Mouse (Mus musculus): ENCODE measurements around the gene Olfr96. TPM values are rescaled to one million over a fixed set of nuclear protein-coding genes. Genes with fewer than 3 reads are reported as not detected.

Gene Olfr96
- polyA plus RNA-seq, 1 experiment from 2014 or later, result not detected

- DNase-seq (ENCODE audit: low spot score) (no peak), ATAC-seq (replicated peaks; ENCODE audit: low FRiP score, low read depth) (no peak)
- H3K36me3 ChIP-seq (ENCODE audit: insufficient read depth, low read length), result no peaks in the 10 kb centered on the region
- H3K4me3 ChIP-seq (replicated peaks; ENCODE audit: low read depth, low read length), result no peak within 1 kb of the TSS
- H3K9ac ChIP-seq (ENCODE audit: low read depth, low read length), result no peak within 1 kb of the TSS
- H3K27ac ChIP-seq, result no peak within 1 kb of the TSS
- no peak for TF ChIP-seq CTCF (IDR thresholded peaks at IDR 0.05; ENCODE audit: low read depth)
- no peaks in the 10 kb centered on the region for H3K4me1 ChIP-seq (replicated peaks; ENCODE audit: insufficient read depth, low read length)
- H3K4me2 ChIP-seq (ENCODE audit: low read length), result no peak within 1 kb of the TSS
- 85% methylated on average over 1 of the region's 1 CpGs for WGBS
- H3K9me3 ChIP-seq (replicated peaks; ENCODE audit: low read length), result no peaks in the 10 kb centered on the region
- no peaks in the 10 kb centered on the region for H3K27me3 ChIP-seq (ENCODE audit: insufficient read depth, low read length)
Observed at GRCm38 (mm10) chr17:37263626-37264025, 43.7 kb downstream of the Olfr96 start, which contains the start of gene Olfr98. Olfr98 (minus strand) TSS chr17:37263749.

GRCm38 (mm10) chr17:37270058-37270701 is 50.2 kb downstream of the Olfr96 start, which contains the start of gene H2-M3:
H2-M3 (plus strand) TSS chr17:37270220.
- WGBS, result 5% methylated on average over 26 of the region's 26 CpGs
- Histone ChIP-seq H3K36me3 (ENCODE audit: insufficient read depth, low read length) (no peaks in the 10 kb centered on the region), H3K9me3 (replicated peaks; ENCODE audit: low read length) (no peaks in the 10 kb centered on the region), H3K9ac (ENCODE audit: low read depth, low read length) (0 out of 2 replicates have a peak within 1 kb of the TSS, but pooled peaks have one; percentile 18), H3K27ac (no peak within 1 kb of the TSS), H3K27me3 (ENCODE audit: insufficient read depth, low read length) (no peaks in the 10 kb centered on the region), H3K4me3 (replicated peaks; ENCODE audit: low read depth, low read length) (peak within 1 kb of the TSS; percentile 57), H3K4me1 (replicated peaks; ENCODE audit: insufficient read depth, low read length) (no peaks in the 10 kb centered on the region), H3K4me2 (ENCODE audit: low read length) (peak within 1 kb of the TSS; percentile 98)
- DNase-seq (ENCODE audit: low spot score) (peak; percentile 89), ATAC-seq (replicated peaks; ENCODE audit: low FRiP score, low read depth) (peak; percentile 98)
- TF ChIP-seq CTCF (IDR thresholded peaks at IDR 0.05; ENCODE audit: low read depth), result no peak

- WGBS, result 64% methylated on average over 8 of the region's 8 CpGs
- Histone ChIP-seq H3K4me3 (replicated peaks; ENCODE audit: low read depth, low read length) (peak overlapping the region; percentile 57), H3K36me3 (ENCODE audit: insufficient read depth, low read length) (no peaks in the 10 kb centered on the region), H3K27ac (no peak overlapping the region), H3K4me1 (replicated peaks; ENCODE audit: insufficient read depth, low read length) (no peaks in the 10 kb centered on the region), H3K9me3 (replicated peaks; ENCODE audit: low read length) (no peaks in the 10 kb centered on the region), H3K27me3 (ENCODE audit: insufficient read depth, low read length) (no peaks in the 10 kb centered on the region), H3K4me2 (ENCODE audit: low read length) (peak overlapping the region; percentile 98), H3K9ac (ENCODE audit: low read depth, low read length) (0 out of 2 replicates have a peak overlapping the region, but pooled peaks have one; percentile 18)
- ATAC-seq (replicated peaks; ENCODE audit: low FRiP score, low read depth), result peak; percentile 41; the same call in 1 of the 2 replicates
- peak; percentile 3 for DNase-seq (ENCODE audit: low spot score)
- no peak for TF ChIP-seq CTCF (IDR thresholded peaks at IDR 0.05; ENCODE audit: low read depth)
Observed at GRCm38 (mm10) chr17:37270702-37271092, 50.8 kb downstream of the Olfr96 start.

GRCm38 (mm10) chr17:37275626-37276248 is 55.8 kb downstream of the Olfr96 start:
- TF ChIP-seq CTCF (IDR thresholded peaks at IDR 0.05; ENCODE audit: low read depth), result no peak
- H3K4me2 ChIP-seq (ENCODE audit: low read length), result no peak overlapping the region
- no peak overlapping the region for H3K27ac ChIP-seq
- ATAC-seq (replicated peaks; ENCODE audit: low FRiP score, low read depth) (no peak), DNase-seq (ENCODE audit: low spot score) (no peak)
- H3K36me3 ChIP-seq (ENCODE audit: insufficient read depth, low read length), result no peaks in the 10 kb centered on the region
- H3K4me3 ChIP-seq (replicated peaks; ENCODE audit: low read depth, low read length), result no peak overlapping the region
- no peaks in the 10 kb centered on the region for H3K9me3 ChIP-seq (replicated peaks; ENCODE audit: low read length)
- WGBS, result 76% methylated on average over 2 of the region's 2 CpGs
- H3K9ac ChIP-seq (ENCODE audit: low read depth, low read length), result no peak overlapping the region
- H3K4me1 ChIP-seq (replicated peaks; ENCODE audit: insufficient read depth, low read length), result no peaks in the 10 kb centered on the region
- no peaks in the 10 kb centered on the region for H3K27me3 ChIP-seq (ENCODE audit: insufficient read depth, low read length)

Other genes starting within 250 kb of the Olfr96 start
- gene 2410137M14Rik, start 238.9 kb upstream of the Olfr96 start, polyA plus RNA-seq (2015; fragmentation: Nextera tagmentation; extraction: Ambion mirVana), result not detected in 2 replicates
- 0.05 and 0.08 TPM in 2 replicates for gene H2-M5, start 230.6 kb upstream of the Olfr96 start, polyA plus RNA-seq (2015; fragmentation: Nextera tagmentation; extraction: Ambion mirVana)
- 28.2 and 32.6 TPM in 2 replicates for gene Zfp57, start 219.0 kb upstream of the Olfr96 start, polyA plus RNA-seq (2015; fragmentation: Nextera tagmentation; extraction: Ambion mirVana)
- not detected in 2 replicates for gene Mog, start 196.7 kb upstream of the Olfr96 start, polyA plus RNA-seq (2015; fragmentation: Nextera tagmentation; extraction: Ambion mirVana)
- gene Gabbr1, start 174.2 kb upstream of the Olfr96 start, polyA plus RNA-seq (2015; fragmentation: Nextera tagmentation; extraction: Ambion mirVana), result 5.2 and 6.1 TPM in 2 replicates
- not detected in 2 replicates for gene Olfr90, start 131.6 kb upstream of the Olfr96 start, polyA plus RNA-seq (2015; fragmentation: Nextera tagmentation; extraction: Ambion mirVana)
- not detected in 2 replicates for gene Olfr91, start 121.9 kb upstream of the Olfr96 start, polyA plus RNA-seq (2015; fragmentation: Nextera tagmentation; extraction: Ambion mirVana)
- not detected in 2 replicates for gene Olfr92, start 100.1 kb upstream of the Olfr96 start, polyA plus RNA-seq (2015; fragmentation: Nextera tagmentation; extraction: Ambion mirVana)
- not detected in 2 replicates for gene Olfr93, start 58.7 kb upstream of the Olfr96 start, polyA plus RNA-seq (2015; fragmentation: Nextera tagmentation; extraction: Ambion mirVana)
- gene Ubd, start 26.3 kb upstream of the Olfr96 start, polyA plus RNA-seq (2015; fragmentation: Nextera tagmentation; extraction: Ambion mirVana), result not detected in 2 replicates
- gene Olfr94, start 19.2 kb upstream of the Olfr96 start, polyA plus RNA-seq (2015; fragmentation: Nextera tagmentation; extraction: Ambion mirVana), result not detected in 2 replicates
- not detected in 2 replicates for gene Olfr95, start 7.0 kb upstream of the Olfr96 start, polyA plus RNA-seq (2015; fragmentation: Nextera tagmentation; extraction: Ambion mirVana)
- not detected in 2 replicates for gene Olfr97, start 17.2 kb downstream of the Olfr96 start, polyA plus RNA-seq (2015; fragmentation: Nextera tagmentation; extraction: Ambion mirVana)
- gene Olfr98, start 43.6 kb downstream of the Olfr96 start, polyA plus RNA-seq (2015; fragmentation: Nextera tagmentation; extraction: Ambion mirVana), result not detected in 2 replicates
- 2.3 and 2.8 TPM in 2 replicates for gene H2-M3, start 50.1 kb downstream of the Olfr96 start, polyA plus RNA-seq (2015; fragmentation: Nextera tagmentation; extraction: Ambion mirVana)
- not detected in 2 replicates for gene Olfr99, start 63.3 kb downstream of the Olfr96 start, polyA plus RNA-seq (2015; fragmentation: Nextera tagmentation; extraction: Ambion mirVana)
- gene Olfr101, start 84.2 kb downstream of the Olfr96 start, polyA plus RNA-seq (2015; fragmentation: Nextera tagmentation; extraction: Ambion mirVana), result not detected in 2 replicates
- not detected in 2 replicates for gene Olfr102, start 96.9 kb downstream of the Olfr96 start, polyA plus RNA-seq (2015; fragmentation: Nextera tagmentation; extraction: Ambion mirVana)
- not detected in 2 replicates for gene Olfr103, start 119.6 kb downstream of the Olfr96 start, polyA plus RNA-seq (2015; fragmentation: Nextera tagmentation; extraction: Ambion mirVana)
- not detected in 2 replicates for gene Olfr104-ps, start 139.4 kb downstream of the Olfr96 start, polyA plus RNA-seq (2015; fragmentation: Nextera tagmentation; extraction: Ambion mirVana)
- not detected in 2 replicates for gene Olfr105-ps, start 158.9 kb downstream of the Olfr96 start, polyA plus RNA-seq (2015; fragmentation: Nextera tagmentation; extraction: Ambion mirVana)
- not detected in 2 replicates for gene Olfr106-ps, start 170.2 kb downstream of the Olfr96 start, polyA plus RNA-seq (2015; fragmentation: Nextera tagmentation; extraction: Ambion mirVana)
- gene Olfr107, start 179.1 kb downstream of the Olfr96 start, polyA plus RNA-seq (2015; fragmentation: Nextera tagmentation; extraction: Ambion mirVana), result not detected in 2 replicates
- not detected in 2 replicates for gene Olfr108, start 225.3 kb downstream of the Olfr96 start, polyA plus RNA-seq (2015; fragmentation: Nextera tagmentation; extraction: Ambion mirVana)
- gene Olfr109, start 238.8 kb downstream of the Olfr96 start, polyA plus RNA-seq (2015; fragmentation: Nextera tagmentation; extraction: Ambion mirVana), result not detected in 2 replicates